Mouse (Mus musculus): ENCODE measurements around the gene Gbp9. TPM values are rescaled to one million over a fixed set of nuclear protein-coding genes. Genes with fewer than 3 reads are reported as not detected.
"Not testable (repeated sequence)": the region's sequence is repeated elsewhere in the genome, so short reads cannot be mapped to it uniquely, and the experiment has no call there.

Gbp9 gene
- 2.8 and 3.5 TPM in 2 replicates for polyA plus RNA-seq (2014; fragmentation: Nextera tagmentation; extraction: Ambion mirVana)

DNA sequence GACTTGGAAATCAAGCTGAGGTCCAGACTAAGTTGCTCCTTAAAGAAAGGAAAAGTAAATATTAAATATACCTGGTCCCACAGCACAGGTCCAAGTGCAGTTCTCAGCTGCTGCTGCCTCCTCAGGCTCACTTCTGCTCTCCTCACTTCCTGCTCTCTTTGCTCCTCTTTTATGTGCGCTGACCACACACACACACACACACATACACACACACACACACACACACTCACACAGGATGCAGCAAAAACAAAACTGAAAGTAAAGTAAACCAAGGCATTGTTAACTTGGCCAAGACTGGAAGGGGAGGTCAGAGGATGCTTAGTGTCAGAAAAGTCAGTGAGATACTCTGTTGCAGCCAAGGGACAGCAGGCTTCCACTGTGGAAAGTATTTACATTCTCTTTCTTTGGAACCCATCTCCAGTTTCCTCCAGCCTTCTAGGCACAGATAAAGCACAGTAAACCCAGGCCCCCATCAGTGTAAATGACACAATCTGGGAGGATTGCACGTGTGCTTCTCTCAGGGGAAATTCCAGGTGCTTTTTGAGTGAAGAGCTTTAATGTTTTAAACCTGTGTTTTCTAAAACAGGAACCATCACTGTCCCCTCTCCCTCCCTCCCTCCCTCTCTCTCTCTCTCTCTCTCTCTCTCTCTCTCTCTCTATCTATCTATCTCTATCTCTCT is at the start of gene Gbp9, which contains the start of the genes Gbp8 and Gbp4:
Gene Gbp9, minus strand, starts transcription at position 131 of the 680 bp plus-strand sequence.
Gene Gbp8, minus strand, starts transcription at position 132 of the 680 bp plus-strand sequence.
Gene Gbp4, minus strand, starts transcription at position 178 of the 680 bp plus-strand sequence.
- WGBS, result 19% methylated on average over 2 of the region's 2 CpGs
- H3K4me3 ChIP-seq (ENCODE audit: low read depth, low read length); H3K9ac ChIP-seq (replicated peaks; ENCODE audit: low read depth, low read length); H3K4me2 ChIP-seq (replicated peaks; ENCODE audit: low read depth, low read length); ATAC-seq (ENCODE audit: insufficient number of reproducible peaks, insufficient read depth, low FRiP score, low read depth); H3K4me1 ChIP-seq (ENCODE audit: control insufficient read depth, insufficient read depth, low read length); H3K9me3 ChIP-seq (ENCODE audit: control insufficient read depth, low read depth, low read length); H3K27ac ChIP-seq (ENCODE audit: low read length); H3K36me3 ChIP-seq (ENCODE audit: control insufficient read depth, insufficient read depth, low read length); H3K27me3 ChIP-seq (ENCODE audit: control insufficient read depth, insufficient read depth, low read length): not testable (repeated sequence)

DNA sequence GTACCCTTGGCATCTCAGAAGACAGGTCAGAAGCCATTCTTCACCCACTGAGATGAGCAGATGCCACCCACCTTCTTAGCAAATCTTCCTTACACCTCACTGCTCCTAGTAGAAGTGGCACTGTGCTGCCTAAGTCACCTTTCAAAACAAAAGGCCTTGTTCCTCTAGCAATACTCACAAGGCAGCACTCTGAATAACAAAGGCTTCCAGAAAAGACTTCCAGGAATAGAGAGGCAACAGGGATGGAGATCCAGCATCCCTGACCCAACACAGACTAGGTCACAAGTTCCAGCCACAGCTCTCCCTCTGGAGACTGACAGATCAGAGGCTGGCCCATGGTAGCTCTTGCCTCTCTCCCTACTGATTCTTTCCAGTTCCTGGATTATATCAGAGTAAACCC is 42.1 kb upstream of the Gbp9 start:
- Histone ChIP-seq H3K4me2 (replicated peaks; ENCODE audit: low read depth, low read length) (no peak overlapping the region), H3K9me3 (ENCODE audit: control insufficient read depth, low read depth, low read length) (no peaks in the 10 kb centered on the region), H3K36me3 (ENCODE audit: control insufficient read depth, insufficient read depth, low read length) (no peaks in the 10 kb centered on the region), H3K9ac (replicated peaks; ENCODE audit: low read depth, low read length) (no peak overlapping the region), H3K27me3 (ENCODE audit: control insufficient read depth, insufficient read depth, low read length) (no peaks in the 10 kb centered on the region), H3K4me3 (ENCODE audit: low read depth, low read length) (no peak overlapping the region), H3K27ac (ENCODE audit: low read length) (no peak overlapping the region), H3K4me1 (ENCODE audit: control insufficient read depth, insufficient read depth, low read length) (no peaks in the 10 kb centered on the region)
- ATAC-seq (ENCODE audit: insufficient number of reproducible peaks, insufficient read depth, low FRiP score, low read depth), result no peak

DNA sequence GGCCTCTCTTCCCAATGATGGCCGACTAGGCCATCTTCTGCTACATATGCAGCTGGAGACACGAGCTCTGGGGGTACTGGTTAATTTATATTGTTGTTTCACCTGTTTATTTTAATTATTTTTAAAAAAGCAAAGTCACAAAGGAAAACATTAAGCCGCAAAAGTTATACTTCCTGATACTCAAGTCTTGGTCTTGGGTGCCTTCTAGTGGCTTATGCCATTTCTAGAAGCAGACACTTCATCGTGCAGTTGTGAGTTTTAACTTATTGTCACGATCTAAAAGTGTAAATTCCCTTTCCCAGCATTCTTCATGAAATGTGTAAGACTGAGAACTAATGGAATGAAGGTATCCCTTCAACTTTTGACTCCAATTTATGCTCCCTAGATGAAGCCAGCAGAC is 17.2 kb upstream of the Gbp9 start:
- Histone ChIP-seq H3K36me3 (ENCODE audit: control insufficient read depth, insufficient read depth, low read length) (no peaks in the 10 kb centered on the region), H3K9me3 (ENCODE audit: control insufficient read depth, low read depth, low read length) (no peaks in the 10 kb centered on the region), H3K4me1 (ENCODE audit: control insufficient read depth, insufficient read depth, low read length) (no peaks in the 10 kb centered on the region), H3K27me3 (ENCODE audit: control insufficient read depth, insufficient read depth, low read length) (no peaks in the 10 kb centered on the region), H3K4me3 (ENCODE audit: low read depth, low read length) (no peak overlapping the region), H3K27ac (ENCODE audit: low read length) (no peak overlapping the region), H3K9ac (replicated peaks; ENCODE audit: low read depth, low read length) (no peak overlapping the region), H3K4me2 (replicated peaks; ENCODE audit: low read depth, low read length) (no peak overlapping the region)
- no peak for ATAC-seq (ENCODE audit: insufficient number of reproducible peaks, insufficient read depth, low FRiP score, low read depth)
- WGBS, result 80% methylated on average over 5 of the region's 5 CpGs

DNA sequence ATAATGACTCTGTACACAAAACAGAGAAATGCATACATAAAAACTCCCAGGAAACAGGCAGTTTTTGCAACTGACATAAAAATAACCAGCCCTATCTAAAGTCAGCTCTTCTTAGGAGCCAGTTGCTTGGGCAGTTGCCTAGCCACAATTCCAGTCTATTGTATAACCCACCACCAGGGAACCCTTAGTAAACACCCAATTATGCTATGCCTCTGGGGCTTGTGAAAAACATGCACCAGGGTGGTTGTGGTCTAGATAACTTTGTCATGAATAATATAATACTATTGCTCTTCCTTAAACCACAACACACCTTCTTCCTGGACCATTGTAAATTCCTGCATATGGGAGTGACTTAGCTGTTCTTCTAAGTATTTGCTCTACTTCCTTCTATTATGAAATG is 14.7 kb upstream of the Gbp9 start:
- Histone ChIP-seq H3K27me3 (ENCODE audit: control insufficient read depth, insufficient read depth, low read length) (no peaks in the 10 kb centered on the region), H3K27ac (ENCODE audit: low read length) (no peak overlapping the region)

DNA sequence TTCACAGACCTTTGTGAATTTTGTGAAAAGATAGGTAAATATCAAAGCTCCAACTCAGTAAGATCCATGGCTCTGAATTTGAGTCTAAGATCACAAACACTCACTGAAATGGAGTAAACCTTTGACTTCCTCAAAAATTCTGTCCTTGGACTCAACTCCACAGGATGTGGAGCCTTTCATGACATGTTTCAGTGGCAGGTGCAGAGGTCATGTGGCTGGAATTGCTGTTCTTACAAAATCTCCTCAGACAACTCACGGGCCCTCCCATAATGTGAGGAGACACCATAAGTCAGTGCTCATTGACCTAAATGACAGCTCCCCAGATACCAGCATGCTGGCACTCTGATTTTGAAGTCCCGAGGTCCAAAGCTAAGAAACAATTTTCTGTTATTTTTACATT is 8.7 kb upstream of the Gbp9 start:
- H3K4me1 ChIP-seq (ENCODE audit: control insufficient read depth, insufficient read depth, low read length); ATAC-seq (ENCODE audit: insufficient number of reproducible peaks, insufficient read depth, low FRiP score, low read depth); H3K4me2 ChIP-seq (replicated peaks; ENCODE audit: low read depth, low read length); H3K4me3 ChIP-seq (ENCODE audit: low read depth, low read length); H3K27ac ChIP-seq (ENCODE audit: low read length); H3K36me3 ChIP-seq (ENCODE audit: control insufficient read depth, insufficient read depth, low read length); H3K9me3 ChIP-seq (ENCODE audit: control insufficient read depth, low read depth, low read length); H3K27me3 ChIP-seq (ENCODE audit: control insufficient read depth, insufficient read depth, low read length); H3K9ac ChIP-seq (replicated peaks; ENCODE audit: low read depth, low read length): not testable (repeated sequence)
- 58% methylated on average over 2 of the region's 2 CpGs for WGBS

More for the DNA sequence above, 14.7 kb upstream of the Gbp9 start:
- Histone ChIP-seq H3K9ac (replicated peaks; ENCODE audit: low read depth, low read length) (no peak overlapping the region), H3K4me3 (ENCODE audit: low read depth, low read length) (no peak overlapping the region), H3K36me3 (ENCODE audit: control insufficient read depth, insufficient read depth, low read length) (no peaks in the 10 kb centered on the region), H3K9me3 (ENCODE audit: control insufficient read depth, low read depth, low read length) (no peaks in the 10 kb centered on the region), H3K4me1 (ENCODE audit: control insufficient read depth, insufficient read depth, low read length) (no peaks in the 10 kb centered on the region), H3K4me2 (replicated peaks; ENCODE audit: low read depth, low read length) (no peak overlapping the region)
- no peak for ATAC-seq (ENCODE audit: insufficient number of reproducible peaks, insufficient read depth, low FRiP score, low read depth)

DNA sequence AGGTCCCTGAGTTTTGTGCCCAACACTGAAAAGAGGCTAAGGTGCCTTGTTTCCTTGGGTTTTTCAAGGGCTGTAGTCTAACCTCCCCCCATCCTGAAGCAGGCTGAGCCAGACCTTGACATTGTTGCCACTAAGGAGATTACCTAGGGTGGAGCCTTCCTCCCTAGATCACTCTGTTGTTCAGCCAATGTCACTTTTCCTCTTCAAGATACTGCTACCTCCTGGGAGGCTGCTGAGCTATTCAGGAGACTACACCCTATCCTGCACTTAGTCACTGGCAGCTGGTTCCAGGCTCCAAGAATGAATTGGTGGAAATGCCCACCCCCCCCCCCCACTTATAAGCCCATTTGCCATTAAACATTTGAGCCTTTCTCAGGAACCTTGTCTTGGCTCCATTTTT is 7.1 kb upstream of the Gbp9 start:
- no peak for ATAC-seq (ENCODE audit: insufficient number of reproducible peaks, insufficient read depth, low FRiP score, low read depth)
- Histone ChIP-seq H3K9ac (replicated peaks; ENCODE audit: low read depth, low read length) (no peak overlapping the region), H3K27ac (ENCODE audit: low read length) (no peak overlapping the region), H3K4me3 (ENCODE audit: low read depth, low read length) (no peak overlapping the region), H3K27me3 (ENCODE audit: control insufficient read depth, insufficient read depth, low read length) (no peaks in the 10 kb centered on the region), H3K4me2 (replicated peaks; ENCODE audit: low read depth, low read length) (no peak overlapping the region), H3K36me3 (ENCODE audit: control insufficient read depth, insufficient read depth, low read length) (no peaks in the 10 kb centered on the region), H3K9me3 (ENCODE audit: control insufficient read depth, low read depth, low read length) (no peaks in the 10 kb centered on the region), H3K4me1 (ENCODE audit: control insufficient read depth, insufficient read depth, low read length) (no peaks in the 10 kb centered on the region)

DNA sequence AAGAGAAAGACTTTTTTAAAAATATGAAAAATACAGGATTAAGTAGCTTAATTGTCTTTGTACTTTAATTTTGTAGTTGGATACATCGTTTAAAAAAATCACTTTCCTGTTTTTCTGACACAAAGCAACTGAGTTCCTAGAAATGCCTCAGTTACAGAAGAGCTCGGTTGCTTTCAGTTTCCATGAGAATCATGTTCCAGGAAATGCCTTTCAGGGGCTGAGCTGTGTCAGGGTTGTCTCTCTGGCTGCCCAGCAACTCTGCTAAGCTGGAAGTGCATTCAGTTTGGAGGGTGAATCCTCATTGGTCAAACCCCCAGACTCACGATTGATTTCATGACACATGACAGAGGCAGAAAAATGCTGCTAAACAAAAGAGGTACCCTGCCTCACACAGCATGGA is 6.4 kb upstream of the Gbp9 start:
- not testable (repeated sequence) for H3K4me1 ChIP-seq (ENCODE audit: control insufficient read depth, insufficient read depth, low read length); H3K27me3 ChIP-seq (ENCODE audit: control insufficient read depth, insufficient read depth, low read length); H3K4me2 ChIP-seq (replicated peaks; ENCODE audit: low read depth, low read length); H3K4me3 ChIP-seq (ENCODE audit: low read depth, low read length); H3K9me3 ChIP-seq (ENCODE audit: control insufficient read depth, low read depth, low read length); ATAC-seq (ENCODE audit: insufficient number of reproducible peaks, insufficient read depth, low FRiP score, low read depth); H3K27ac ChIP-seq (ENCODE audit: low read length); H3K36me3 ChIP-seq (ENCODE audit: control insufficient read depth, insufficient read depth, low read length); H3K9ac ChIP-seq (replicated peaks; ENCODE audit: low read depth, low read length)
- WGBS, result 48% methylated on average over 3 of the region's 3 CpGs

DNA sequence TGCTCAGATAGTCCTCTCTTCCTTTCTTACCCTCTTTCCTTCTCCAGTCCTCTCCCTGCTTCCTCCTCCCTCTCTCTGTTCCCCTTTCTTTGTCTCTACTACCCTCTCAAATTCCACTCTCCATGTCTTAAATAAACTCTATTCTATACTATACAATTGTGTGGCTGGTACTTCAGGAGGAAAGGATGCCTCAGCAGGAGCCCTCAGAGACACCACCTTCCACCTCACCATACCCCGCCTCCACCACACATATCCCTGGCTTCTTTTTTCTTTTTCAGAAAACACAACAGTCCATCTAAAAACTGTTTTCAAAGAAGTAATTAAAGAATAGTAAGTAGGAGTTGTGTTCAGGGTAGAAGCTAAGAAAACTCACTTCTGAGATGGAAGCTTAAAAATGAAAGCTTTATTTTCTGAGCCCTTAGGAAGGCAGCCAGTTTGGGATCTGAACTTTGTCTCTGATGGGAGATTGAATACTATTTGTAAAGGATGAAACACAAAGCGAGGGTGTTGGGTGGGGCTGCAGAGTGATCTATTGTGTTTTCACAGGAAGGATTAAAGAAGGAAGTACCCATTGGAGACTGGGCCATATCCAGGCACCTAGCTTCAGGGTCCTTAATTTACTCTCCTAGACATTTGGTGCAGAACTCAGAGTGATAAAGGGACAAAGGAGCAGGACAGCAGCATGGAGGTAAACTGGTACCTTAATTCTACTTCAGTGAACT is 911 bp upstream of the Gbp9 start:
- not testable (repeated sequence) for ATAC-seq (ENCODE audit: insufficient number of reproducible peaks, insufficient read depth, low FRiP score, low read depth)

More for the DNA sequence above, 911 bp upstream of the Gbp9 start:
- not testable (repeated sequence) for H3K27ac ChIP-seq (ENCODE audit: low read length); H3K4me1 ChIP-seq (ENCODE audit: control insufficient read depth, insufficient read depth, low read length); H3K9ac ChIP-seq (replicated peaks; ENCODE audit: low read depth, low read length); H3K4me3 ChIP-seq (ENCODE audit: low read depth, low read length); H3K9me3 ChIP-seq (ENCODE audit: control insufficient read depth, low read depth, low read length); H3K4me2 ChIP-seq (replicated peaks; ENCODE audit: low read depth, low read length); H3K27me3 ChIP-seq (ENCODE audit: control insufficient read depth, insufficient read depth, low read length); H3K36me3 ChIP-seq (ENCODE audit: control insufficient read depth, insufficient read depth, low read length)
- 57% methylated on average over 2 of the region's 2 CpGs for WGBS

Measured in stomach, embryonic 14.5 days (tissue).